Mouse (Mus musculus) midbrain, embryonic 11.5 days (tissue): ENCODE measurements around the gene Mecr. TPM values are rescaled to one million over a fixed set of nuclear protein-coding genes. Genes with fewer than 3 reads are reported as not detected.

ENCODE experiments used
- ATAC-seq: fragments of 200-750 bp; cut with Nextera tagmentation; 2 replicates; pipeline ENCODE4 v1.8.0; 2017; ENCODE audit warnings: moderate TSS enrichment, moderate library complexity; ENCODE audit not compliant: low FRiP score
- DNase-seq: peaks from one replicate; pipeline ENCODE4 v3.0.0; 2015; ENCODE audit warnings: low spot score; ENCODE audit errors: missing footprints
- H3K27ac ChIP-seq: fragments of 300-500 bp; sonication (generic); 2 replicates; pipeline ENCODE4 v1.5.1; 2014; ENCODE audit warnings: low read depth, low read length
- H3K27me3 ChIP-seq: fragments of 300-500 bp; sonication (generic); 2 replicates; pipeline ENCODE4 v1.6.1; 2014; ENCODE audit warnings: mild to moderate bottlenecking, low read length, moderate library complexity, mixed read lengths; ENCODE audit not compliant: control insufficient read depth, insufficient read depth
- H3K36me3 ChIP-seq: fragments of 300-500 bp; sonication (generic); 2 replicates; pipeline ENCODE4 v1.6.1; 2014; ENCODE audit warnings: mild to moderate bottlenecking, low read length, moderate library complexity, mixed read lengths; ENCODE audit not compliant: control insufficient read depth, insufficient read depth
- H3K4me1 ChIP-seq: fragments of 300-500 bp; sonication (generic); 2 replicates; pipeline ENCODE4 v1.6.1; 2014; ENCODE audit warnings: low read length; ENCODE audit not compliant: control insufficient read depth, insufficient read depth
- H3K4me2 ChIP-seq: fragments of 300-500 bp; sonication (generic); 2 replicates; pipeline ENCODE4 v1.6.1; 2014; ENCODE audit warnings: mild to moderate bottlenecking, moderate library complexity
- H3K4me3 ChIP-seq: fragments of 300-500 bp; sonication (generic); 2 replicates; pipeline ENCODE4 v1.5.1; 2014; ENCODE audit warnings: low read depth, low read length
- H3K9ac ChIP-seq: fragments of 300-500 bp; sonication (generic); 2 replicates; pipeline ENCODE4 v1.6.1; 2014; ENCODE audit warnings: low read length
- H3K9me3 ChIP-seq: fragments of 300-500 bp; sonication (generic); 2 replicates; pipeline ENCODE4 v1.6.1; 2016; ENCODE audit warnings: low read length; ENCODE audit not compliant: control insufficient read depth
- WGBS: fragments of 180-500 bp; shearing (Covaris S2); extraction: QIAGEN DNeasy Blood & Tissue Kit; methylation state at CpG from one replicate; pipeline ENCODE4 v1.1.7; 2014; 5-methylcytosine and 5-hydroxymethylcytosine counted together
- polyA plus RNA-seq: library from polyadenylated mRNA; unstranded; fragments of >200 nt; fragmentation: Nextera tagmentation; extraction: Ambion mirVana; gene quantifications from 2 replicates; pipeline ENCODE4 v1.2.1, GENCODE M21; 2014

Gene Mecr
- polyA plus RNA-seq, 1 experiment from 2014 or later, result 40.3 TPM

DNA sequence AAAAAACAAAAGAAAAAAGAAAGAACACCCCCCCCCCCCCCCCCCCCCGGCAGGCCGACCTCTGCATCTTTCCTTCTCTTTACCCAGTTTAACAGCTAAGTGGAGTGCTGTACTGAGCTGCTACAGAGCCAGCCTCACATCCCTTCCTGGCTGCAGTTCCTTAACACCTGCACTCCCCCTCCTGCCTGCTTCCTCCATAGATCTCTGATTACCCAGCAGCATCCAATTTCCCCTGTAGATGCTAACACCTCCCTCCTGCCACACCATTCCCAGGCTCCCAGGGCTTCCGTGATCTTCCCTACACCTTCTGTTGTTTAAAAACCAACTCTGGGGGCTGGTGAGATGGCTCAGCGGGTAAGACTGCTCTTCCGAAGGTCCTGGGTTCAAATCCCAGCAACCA lies 68.3 kb downstream of the Mecr start:
- Histone ChIP-seq H3K4me1 (peaks cover 28% of the 10 kb centered on the region), H3K4me3 (no peak overlapping the region), H3K27ac (no peak overlapping the region), H3K27me3 (peaks cover 32% of the 10 kb centered on the region), H3K36me3 (no peaks in the 10 kb centered on the region), H3K9me3 (no peaks in the 10 kb centered on the region), H3K4me2 (no peak overlapping the region), H3K9ac (no peak overlapping the region)
- 59% methylated on average over 3 of the region's 5 CpGs for WGBS
- ATAC-seq (no peak), DNase-seq (no peak)

DNA sequence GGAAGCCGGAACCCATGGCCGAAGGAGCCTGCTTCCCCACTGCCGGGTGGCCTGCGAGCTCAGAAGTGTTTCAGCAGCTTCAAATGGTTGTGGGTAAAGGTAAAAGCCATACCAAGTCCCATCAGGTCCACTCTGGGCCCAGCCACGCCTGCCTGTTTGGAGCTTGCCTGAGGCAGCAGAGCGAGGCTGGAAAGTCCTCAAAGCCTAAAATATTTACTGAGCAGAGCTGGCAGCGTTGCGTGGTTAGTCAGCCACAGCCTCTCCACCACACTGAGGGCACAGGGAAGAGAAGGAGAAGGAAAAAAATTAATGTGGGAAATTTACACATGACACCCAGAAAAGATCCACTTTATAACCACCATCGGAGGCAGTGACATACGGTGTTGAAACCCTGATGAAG lies 70.3 kb downstream of the Mecr start:
- Histone ChIP-seq H3K4me2 (no peak overlapping the region), H3K4me1 (peaks cover 28% of the 10 kb centered on the region), H3K27me3 (peaks cover 47% of the 10 kb centered on the region), H3K9me3 (no peaks in the 10 kb centered on the region), H3K4me3 (no peak overlapping the region), H3K9ac (no peak overlapping the region), H3K27ac (no peak overlapping the region), H3K36me3 (no peaks in the 10 kb centered on the region)
- DNase-seq (no peak), ATAC-seq (no peak)
- whole genome bisulfite sequencing, result 53% methylated on average over 10 of the region's 10 CpGs

DNA sequence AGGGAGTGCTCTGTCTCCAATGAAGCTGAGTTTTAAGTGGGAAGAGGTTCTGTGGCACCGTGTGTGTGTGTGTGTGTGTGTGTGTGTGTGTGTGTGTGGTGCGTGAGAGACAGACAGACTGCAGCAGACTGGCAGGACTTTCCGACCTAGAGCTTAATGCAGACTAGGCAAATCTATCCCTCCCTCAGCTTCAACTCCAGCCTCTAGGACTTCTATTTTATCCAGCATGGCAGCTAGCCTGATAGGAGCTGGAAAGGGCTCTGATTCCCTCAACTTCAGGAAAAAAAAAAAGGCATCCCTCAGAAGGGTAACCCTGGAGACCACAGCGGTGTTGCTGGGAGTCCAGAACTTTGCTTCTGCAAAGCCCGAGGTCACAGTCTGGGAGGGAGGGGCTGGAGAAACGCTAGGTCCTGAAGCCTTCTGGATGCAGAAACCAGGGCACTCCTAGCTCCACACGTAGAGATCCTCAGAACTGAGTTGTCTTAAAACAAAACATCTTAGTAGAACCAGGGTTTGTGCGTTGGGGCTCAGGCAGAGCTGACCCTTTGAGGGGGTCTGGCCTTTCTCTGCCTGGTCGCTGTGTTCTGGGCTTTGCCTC lies 70.9 kb downstream of the Mecr start:
- no peak overlapping the region for H3K9ac ChIP-seq
- no peaks in the 10 kb centered on the region for H3K9me3 ChIP-seq
- ATAC-seq, result no peak
- H3K4me1 ChIP-seq, result peaks cover 29% of the 10 kb centered on the region
- peak; percentile 93 for DNase-seq
- no peak overlapping the region for H3K4me2 ChIP-seq
- 10% methylated on average over 9 of the region's 9 CpGs for WGBS
- no peak overlapping the region for H3K4me3 ChIP-seq
- H3K36me3 ChIP-seq, result no peaks in the 10 kb centered on the region
- H3K27me3 ChIP-seq, result peaks cover 52% of the 10 kb centered on the region
- H3K27ac ChIP-seq, result no peak overlapping the region

DNA sequence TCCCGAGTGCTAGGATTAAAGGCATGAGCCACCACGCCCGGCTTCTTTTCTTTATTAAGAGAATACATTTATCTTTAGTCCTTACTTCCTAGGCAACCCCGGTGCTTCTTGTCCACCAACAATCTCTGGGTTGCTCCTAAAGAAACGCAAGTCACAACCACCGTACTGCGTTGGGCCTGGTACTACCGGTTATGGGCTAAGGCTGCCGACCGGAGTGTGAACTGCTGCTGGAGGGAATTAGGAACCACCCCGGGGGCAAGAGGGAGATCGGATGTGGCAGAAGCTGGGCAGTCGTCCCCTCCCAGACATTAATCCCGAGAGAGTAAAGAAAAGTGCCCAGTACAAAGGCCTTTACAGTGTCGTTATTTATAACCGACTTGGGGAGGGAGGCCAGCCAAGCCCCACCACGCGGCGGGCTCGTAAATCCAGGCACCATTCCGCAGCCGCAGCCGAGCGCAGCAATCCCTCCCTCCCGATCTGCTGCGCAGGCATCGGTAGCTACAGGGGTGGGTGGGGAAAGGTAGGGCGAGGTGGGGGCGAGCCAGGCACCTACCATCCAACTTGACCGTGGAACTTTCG lies 71.7 kb downstream of the Mecr start:
- Histone ChIP-seq H3K9ac (peak overlapping the region; percentile 3; the same call in 1 of the 2 replicates), H3K36me3 (no peaks in the 10 kb centered on the region), H3K4me1 (peaks cover 29% of the 10 kb centered on the region), H3K4me2 (peak overlapping the region; percentile 34), H3K4me3 (peak overlapping the region; percentile 12), H3K9me3 (no peaks in the 10 kb centered on the region), H3K27ac (no peak overlapping the region), H3K27me3 (peaks cover 60% of the 10 kb centered on the region)
- under 1% methylated on average over 31 of the region's 31 CpGs for WGBS
- DNase-seq (peak; percentile 93), ATAC-seq (no peak)

DNA sequence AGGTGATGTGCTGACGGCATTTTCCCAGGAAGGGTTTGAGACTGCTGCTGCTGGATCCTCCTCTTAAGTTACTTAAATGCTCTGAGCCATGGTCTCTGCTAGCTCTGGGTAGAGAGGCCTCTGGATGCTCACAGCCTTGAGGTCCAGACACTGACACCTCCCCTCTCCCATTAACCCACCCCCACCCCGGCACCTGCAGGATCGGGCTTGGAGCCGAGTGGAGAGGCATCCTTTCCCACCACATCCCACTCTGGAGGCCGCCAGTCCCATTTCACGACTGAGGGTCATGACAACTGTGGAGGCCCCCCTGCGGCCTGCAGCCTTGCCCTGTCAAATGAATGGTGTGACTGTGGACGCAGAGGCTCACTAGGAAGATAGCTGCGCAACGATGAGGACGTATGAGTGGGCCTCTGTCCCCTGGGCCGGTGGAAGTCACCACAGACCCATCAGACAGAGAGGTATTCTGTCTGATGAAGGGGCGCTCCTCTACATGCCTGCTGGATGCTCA lies 72.6 kb downstream of the Mecr start:
- Histone ChIP-seq H3K9ac (no peak overlapping the region), H3K4me3 (peak overlapping the region; percentile 12), H3K27me3 (peaks cover 69% of the 10 kb centered on the region), H3K4me2 (peak overlapping the region; percentile 34), H3K27ac (no peak overlapping the region), H3K9me3 (no peaks in the 10 kb centered on the region), H3K36me3 (no peaks in the 10 kb centered on the region), H3K4me1 (peaks cover 30% of the 10 kb centered on the region)
- 20% methylated on average over 13 of the region's 13 CpGs for WGBS
- peak; percentile 93 for DNase-seq
- 0 out of 2 replicates have a peak, but pooled peaks have one; percentile 1 for ATAC-seq

DNA sequence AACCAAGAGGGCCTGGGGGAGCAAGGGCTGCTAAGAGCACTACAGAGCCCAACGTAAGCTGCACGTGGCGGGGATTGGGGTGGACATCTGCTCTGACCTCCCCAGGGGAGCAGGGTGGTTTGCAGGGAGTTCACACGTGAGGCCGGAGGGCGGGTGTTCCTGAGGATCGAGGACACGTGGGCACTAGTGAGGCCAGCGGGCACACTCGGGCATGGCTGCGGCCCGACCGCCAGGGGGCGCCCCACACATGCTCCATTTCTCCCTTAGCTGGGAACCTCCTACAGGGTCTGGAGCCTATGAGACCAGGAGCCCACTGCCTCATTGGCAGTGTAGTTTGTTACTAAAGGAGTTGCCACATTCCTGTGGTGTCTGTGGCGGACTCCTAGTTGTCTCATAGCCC lies 73.2 kb downstream of the Mecr start:
- Histone ChIP-seq H3K4me1 (peaks cover 33% of the 10 kb centered on the region), H3K4me3 (no peak overlapping the region), H3K27me3 (peaks cover 75% of the 10 kb centered on the region), H3K9me3 (no peaks in the 10 kb centered on the region), H3K27ac (no peak overlapping the region), H3K36me3 (no peaks in the 10 kb centered on the region), H3K4me2 (no peak overlapping the region), H3K9ac (no peak overlapping the region)
- peak; percentile 57 for ATAC-seq
- 4% methylated on average over 15 of the region's 15 CpGs for WGBS
- DNase-seq, result peak; percentile 98

DNA sequence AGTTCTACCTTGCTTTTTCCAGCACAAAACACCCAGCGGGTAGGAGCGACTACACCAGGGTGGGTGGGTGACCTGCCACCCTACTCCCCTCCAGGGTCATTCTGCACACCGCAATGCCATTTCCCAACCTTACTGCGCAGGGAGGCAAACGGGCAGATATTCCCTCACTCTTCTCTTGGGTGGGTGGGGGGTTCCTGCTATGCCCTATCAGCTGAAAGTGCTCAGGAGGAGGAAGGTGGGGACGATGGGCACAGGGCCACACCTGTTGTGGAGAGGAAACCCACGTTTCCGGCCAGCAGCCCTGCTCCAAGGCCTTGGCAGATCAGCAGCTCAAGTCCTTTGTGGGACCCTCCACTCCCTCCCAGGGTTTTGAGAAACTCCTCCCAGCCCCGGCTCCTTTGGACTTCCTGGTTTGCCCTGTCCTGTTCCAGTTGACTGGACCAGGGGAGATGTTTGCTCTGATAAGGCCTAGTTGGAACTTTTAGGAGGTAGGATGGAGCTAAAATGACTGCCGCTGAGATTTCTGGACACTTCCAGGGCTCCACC lies 73.8 kb downstream of the Mecr start:
- H3K4me2 ChIP-seq, result no peak overlapping the region

More for the DNA sequence above, 73.8 kb downstream of the Mecr start:
- DNase-seq (no peak), ATAC-seq (no peak)
- H3K36me3 ChIP-seq, result no peaks in the 10 kb centered on the region
- no peaks in the 10 kb centered on the region for H3K9me3 ChIP-seq
- H3K9ac ChIP-seq, result no peak overlapping the region
- no peak overlapping the region for H3K27ac ChIP-seq
- peaks cover 39% of the 10 kb centered on the region for H3K4me1 ChIP-seq
- peaks cover 81% of the 10 kb centered on the region for H3K27me3 ChIP-seq
- no peak overlapping the region for H3K4me3 ChIP-seq
- WGBS, result 71% methylated on average over 10 of the region's 10 CpGs

Other genes starting within 250 kb of the Mecr start
- gene Ptpru, start 5.2 kb upstream of the Mecr start, polyA plus RNA-seq, result 9.6 and 11.4 TPM in 2 replicates
- 144 and 157 TPM in 2 replicates for gene Srsf4, start 30.1 kb downstream of the Mecr start, polyA plus RNA-seq
- 0.79 and 0.84 TPM in 2 replicates for gene Tmem200b, start 78.3 kb downstream of the Mecr start, polyA plus RNA-seq
- 0.07 TPM in 1 of 2 replicates, not detected in the other for gene Gm10300, start 231.2 kb downstream of the Mecr start, polyA plus RNA-seq
- gene Epb41, start 231.9 kb downstream of the Mecr start, polyA plus RNA-seq, result 210 and 230 TPM in 2 replicates